Mouse (Mus musculus): ENCODE measurements around the gene Spata2l. TPM values are rescaled to one million over a fixed set of nuclear protein-coding genes. Genes with fewer than 3 reads are reported as not detected.
"Not testable (repeated sequence)": the region's sequence is repeated elsewhere in the genome, so short reads cannot be mapped to it uniquely, and the experiment has no call there.

The Spata2l gene
- polyA plus RNA-seq, 1 experiment from 2014 or later, result 4.8 TPM

GRCm38 (mm10) chr8:123242107-123242923, 6.3 kb upstream of the Spata2l start:
- Histone ChIP-seq H3K27ac (replicated peaks) (no peak overlapping the region), H3K4me3 (no peak overlapping the region), H3K9ac (replicated peaks) (no peak overlapping the region), H3K4me2 (replicated peaks) (no peak overlapping the region), H3K9me3 (no peaks in the 10 kb centered on the region), H3K36me3 (peaks cover 41% of the 10 kb centered on the region), H3K4me1 (no peaks in the 10 kb centered on the region), H3K27me3 (no peaks in the 10 kb centered on the region)
- ATAC-seq (replicated peaks), result no peak
- WGBS, result 87% methylated on average over 7 of the region's 7 CpGs

- no peak overlapping the region for H3K27ac ChIP-seq (replicated peaks)
- peaks cover 24% of the 10 kb centered on the region; the same call in 1 of the 2 replicates for H3K27me3 ChIP-seq
- no peak for ATAC-seq (replicated peaks)
- 89% methylated on average over 10 of the region's 10 CpGs for WGBS
- H3K4me1 ChIP-seq, result peaks cover 20% of the 10 kb centered on the region
- H3K9ac ChIP-seq (replicated peaks), result no peak overlapping the region
- H3K36me3 ChIP-seq, result peaks cover 12% of the 10 kb centered on the region; the same call in 1 of the 2 replicates
- no peak overlapping the region for H3K4me3 ChIP-seq
- H3K9me3 ChIP-seq, result no peaks in the 10 kb centered on the region
- H3K4me2 ChIP-seq (replicated peaks), result no peak overlapping the region
Observed at GRCm38 (mm10) chr8:123239398-123239797, 3.4 kb upstream of the Spata2l start.

- Histone ChIP-seq H3K27ac (replicated peaks) (no peak overlapping the region), H3K27me3 (peaks cover 28% of the 10 kb centered on the region), H3K4me3 (peak overlapping the region; percentile 39), H3K9me3 (no peaks in the 10 kb centered on the region), H3K4me2 (replicated peaks) (peak overlapping the region; percentile 54), H3K9ac (replicated peaks) (peak overlapping the region; percentile 50), H3K4me1 (peaks cover 20% of the 10 kb centered on the region), H3K36me3 (0 out of 2 replicates have a peak, but pooled peaks cover 3% of the 10 kb centered on the region)
- WGBS, result 25% methylated on average over 13 of the region's 13 CpGs
- ATAC-seq (replicated peaks), result peak; percentile 17; the same call in 1 of the 2 replicates
Observed at GRCm38 (mm10) chr8:123234918-123235519, 1.0 kb downstream of the Spata2l start.

GRCm38 (mm10) chr8:123233760-123234159, 2.3 kb downstream of the Spata2l start:
- Histone ChIP-seq H3K9me3 (no peaks in the 10 kb centered on the region), H3K9ac (replicated peaks) (no peak overlapping the region), H3K4me3 (no peak overlapping the region), H3K36me3 (0 out of 2 replicates have a peak, but pooled peaks cover 9% of the 10 kb centered on the region), H3K27me3 (peaks cover 28% of the 10 kb centered on the region), H3K27ac (replicated peaks) (no peak overlapping the region), H3K4me1 (peaks cover 20% of the 10 kb centered on the region), H3K4me2 (replicated peaks) (no peak overlapping the region)
- no peak for ATAC-seq (replicated peaks)
- WGBS, result 75% methylated on average over 11 of the region's 11 CpGs

GRCm38 (mm10) chr8:123233300-123233699, 2.7 kb downstream of the Spata2l start:
- H3K27ac ChIP-seq (replicated peaks), result no peak overlapping the region
- peaks cover 28% of the 10 kb centered on the region for H3K27me3 ChIP-seq
- no peak for ATAC-seq (replicated peaks)
- WGBS, result 60% methylated on average over 13 of the region's 13 CpGs
- H3K4me3 ChIP-seq, result no peak overlapping the region
- no peak overlapping the region for H3K9ac ChIP-seq (replicated peaks)
- H3K4me1 ChIP-seq, result peaks cover 20% of the 10 kb centered on the region
- H3K9me3 ChIP-seq, result no peaks in the 10 kb centered on the region
- H3K36me3 ChIP-seq, result 0 out of 2 replicates have a peak, but pooled peaks cover 11% of the 10 kb centered on the region
- H3K4me2 ChIP-seq (replicated peaks), result no peak overlapping the region

- WGBS, result 42% methylated on average over 7 of the region's 7 CpGs
- H3K9ac ChIP-seq (replicated peaks), result no peak overlapping the region
- ATAC-seq (replicated peaks), result no peak
Observed at GRCm38 (mm10) chr8:123232553-123232952, 3.5 kb downstream of the Spata2l start.

GRCm38 (mm10) chr8:123231742-123232141, 4.3 kb downstream of the Spata2l start:
- 50% methylated on average over 5 of the region's 5 CpGs for WGBS
- no peak overlapping the region for H3K4me3 ChIP-seq
- H3K27ac ChIP-seq (replicated peaks), result no peak overlapping the region
- no peaks in the 10 kb centered on the region for H3K9me3 ChIP-seq
- H3K27me3 ChIP-seq, result peaks cover 24% of the 10 kb centered on the region
- no peak overlapping the region for H3K9ac ChIP-seq (replicated peaks)
- H3K36me3 ChIP-seq, result 0 out of 2 replicates have a peak, but pooled peaks cover 20% of the 10 kb centered on the region
- no peak for ATAC-seq (replicated peaks)
- H3K4me1 ChIP-seq, result peaks cover 20% of the 10 kb centered on the region
- no peak overlapping the region for H3K4me2 ChIP-seq (replicated peaks)

More at GRCm38 (mm10) chr8:123232553-123232952, 3.5 kb downstream of the Spata2l start:
- H3K4me2 ChIP-seq (replicated peaks), result no peak overlapping the region
- peaks cover 20% of the 10 kb centered on the region for H3K4me1 ChIP-seq
- H3K4me3 ChIP-seq, result no peak overlapping the region
- H3K27me3 ChIP-seq, result peaks cover 28% of the 10 kb centered on the region
- no peak overlapping the region for H3K27ac ChIP-seq (replicated peaks)
- 0 out of 2 replicates have a peak, but pooled peaks cover 13% of the 10 kb centered on the region for H3K36me3 ChIP-seq
- H3K9me3 ChIP-seq, result no peaks in the 10 kb centered on the region

- peaks cover 15% of the 10 kb centered on the region for H3K4me1 ChIP-seq
- not testable (repeated sequence) for ATAC-seq (replicated peaks); H3K4me2 ChIP-seq (replicated peaks); H3K4me3 ChIP-seq; H3K27ac ChIP-seq (replicated peaks); H3K9ac ChIP-seq (replicated peaks); H3K9me3 ChIP-seq
- 0 out of 2 replicates have a peak, but pooled peaks cover 20% of the 10 kb centered on the region for H3K36me3 ChIP-seq
- H3K27me3 ChIP-seq, result peaks cover 14% of the 10 kb centered on the region
- 85% methylated on average over 11 of the region's 11 CpGs for WGBS
Observed at GRCm38 (mm10) chr8:123230326-123230725, 5.7 kb downstream of the Spata2l start.

GRCm38 (mm10) chr8:123228416-123228815, 7.6 kb downstream of the Spata2l start:
- WGBS, result 100% methylated on average over 1 of the region's 1 CpGs
- no peak overlapping the region for H3K9ac ChIP-seq (replicated peaks)
- 0 out of 2 replicates have a peak, but pooled peaks cover 20% of the 10 kb centered on the region for H3K36me3 ChIP-seq
- no peak overlapping the region for H3K4me2 ChIP-seq (replicated peaks)
- H3K9me3 ChIP-seq, result no peaks in the 10 kb centered on the region
- no peak for ATAC-seq (replicated peaks)
- no peak overlapping the region for H3K4me3 ChIP-seq
- H3K27ac ChIP-seq (replicated peaks), result no peak overlapping the region
- no peaks in the 10 kb centered on the region for H3K27me3 ChIP-seq
- H3K4me1 ChIP-seq, result peaks cover 17% of the 10 kb centered on the region

GRCm38 (mm10) chr8:123224278-123225266, 11.5 kb downstream of the Spata2l start, which contains the start of gene Cdk10:
TSS of gene Cdk10 (plus strand) at chr8:123224842.
- ATAC-seq (replicated peaks), result peak; percentile 93

GRCm38 (mm10) chr8:123220917-123221316, 15.1 kb downstream of the Spata2l start:
- Histone ChIP-seq H3K27me3 (no peaks in the 10 kb centered on the region), H3K4me2 (replicated peaks) (no peak overlapping the region), H3K4me3 (no peak overlapping the region), H3K9me3 (no peaks in the 10 kb centered on the region), H3K27ac (replicated peaks) (no peak overlapping the region), H3K4me1 (peaks cover 17% of the 10 kb centered on the region), H3K9ac (replicated peaks) (no peak overlapping the region), H3K36me3 (no peaks in the 10 kb centered on the region)
- 73% methylated on average over 1 of the region's 1 CpGs for WGBS
- ATAC-seq (replicated peaks), result no peak

More at GRCm38 (mm10) chr8:123224278-123225266, 11.5 kb downstream of the Spata2l start, which contains the start of gene Cdk10:
- no peaks in the 10 kb centered on the region for H3K9me3 ChIP-seq
- peak within 1 kb of the TSS; percentile 83 for H3K9ac ChIP-seq (replicated peaks)
- no peaks in the 10 kb centered on the region for H3K27me3 ChIP-seq
- 0 out of 2 replicates have a peak, but pooled peaks cover 16% of the 10 kb centered on the region for H3K36me3 ChIP-seq
- peak within 1 kb of the TSS; percentile 83 for H3K4me3 ChIP-seq
- peak within 1 kb of the TSS; percentile 84 for H3K27ac ChIP-seq (replicated peaks)
- H3K4me1 ChIP-seq, result peaks cover 17% of the 10 kb centered on the region
- peak within 1 kb of the TSS; percentile 98 for H3K4me2 ChIP-seq (replicated peaks)
- 4% methylated on average over 59 of the region's 59 CpGs for WGBS
